Mouse (Mus musculus) kidney, embryonic 14.5 days (tissue): Measurements from ENCODE around the gene Traf2. TPM values are rescaled to one million over a fixed set of nuclear protein-coding genes. Genes with fewer than 3 reads are reported as not detected.
"Not testable (repeated sequence)": the region's sequence is repeated elsewhere in the genome, so short reads cannot be mapped to it uniquely, and the experiment has no call there.

ENCODE experiments used
- ATAC-seq: fragments of 200-750 bp; cut with Nextera tagmentation; 2 replicates; pipeline ENCODE4 v1.8.0; 2017; ENCODE audit warnings: moderate number of reproducible peaks, mild to moderate bottlenecking, moderate TSS enrichment, moderate library complexity; ENCODE audit not compliant: low FRiP score, low TSS enrichment
- H3K27ac ChIP-seq: fragments of 300-500 bp; sonication (generic); 2 replicates; pipeline ENCODE4 v1.5.1; 2014; ENCODE audit warnings: low read depth, mild to moderate bottlenecking, low read length, moderate library complexity, mixed read lengths
- H3K27me3 ChIP-seq: fragments of 300-500 bp; sonication (generic); 2 replicates; pipeline ENCODE4 v1.6.1; 2014; ENCODE audit warnings: mild to moderate bottlenecking, low read length; ENCODE audit not compliant: control insufficient read depth, insufficient read depth
- H3K36me3 ChIP-seq: fragments of 300-500 bp; sonication (generic); 2 replicates; pipeline ENCODE4 v1.6.1; 2014; ENCODE audit warnings: low read length, mixed read lengths; ENCODE audit not compliant: control insufficient read depth, insufficient read depth
- H3K4me1 ChIP-seq: fragments of 300-500 bp; sonication (generic); 2 replicates; pipeline ENCODE4 v1.6.1; 2014; ENCODE audit warnings: low read length, mixed read lengths; ENCODE audit not compliant: control insufficient read depth, insufficient read depth
- H3K4me2 ChIP-seq: fragments of 300-500 bp; sonication (generic); replicated peaks from 2 replicates; pipeline ENCODE4 v1.6.1; 2014; ENCODE audit warnings: low read depth, mild to moderate bottlenecking, low read length
- H3K4me3 ChIP-seq: fragments of 300-500 bp; sonication (generic); 2 replicates; pipeline ENCODE4 v1.5.1; 2014; ENCODE audit warnings: mild to moderate bottlenecking, low read length
- H3K9ac ChIP-seq: fragments of 300-500 bp; sonication (generic); 2 replicates; pipeline ENCODE4 v1.6.1; 2014; ENCODE audit warnings: low read depth, mild to moderate bottlenecking, low read length, moderate library complexity
- H3K9me3 ChIP-seq: fragments of 300-500 bp; sonication (generic); 2 replicates; pipeline ENCODE4 v1.6.1; 2016; ENCODE audit warnings: low read length; ENCODE audit not compliant: control insufficient read depth
- WGBS: fragments of 180-500 bp; shearing (Covaris S2); extraction: QIAGEN DNeasy Blood & Tissue Kit; methylation state at CpG from one replicate; pipeline ENCODE4 v1.1.7; 2014; 5-methylcytosine and 5-hydroxymethylcytosine counted together
- polyA plus RNA-seq: library from polyadenylated mRNA; unstranded; fragments of >200 nt; fragmentation: Nextera tagmentation; extraction: Ambion mirVana; gene quantifications from 2 replicates; pipeline ENCODE4 v1.2.1, GENCODE M21; 2014

Traf2 gene
- polyA plus RNA-seq, 1 experiment from 2014 or later: 34.0 TPM

- H3K9me3 ChIP-seq: no peaks in the 10 kb centered on the region
- no peaks in the 10 kb centered on the region for H3K27me3 ChIP-seq
- 46% methylated on average over 1 of the region's 1 CpGs for WGBS
- no peak overlapping the region for H3K4me2 ChIP-seq
- H3K36me3 ChIP-seq: peaks cover 13% of the 10 kb centered on the region
- no peak overlapping the region for H3K9ac ChIP-seq
- no peak overlapping the region for H3K27ac ChIP-seq
- H3K4me1 ChIP-seq: peaks cover 11% of the 10 kb centered on the region
- no peak overlapping the region for H3K4me3 ChIP-seq
- ATAC-seq: no peak
Observed at GRCm38 (mm10) chr2:25556296-25556695, 9.6 kb upstream of the Traf2 start.

GRCm38 (mm10) chr2:25555479-25555878 lies 8.7 kb upstream of the Traf2 start:
- 54% methylated on average over 2 of the region's 2 CpGs for WGBS
- not testable (repeated sequence) for H3K9me3 ChIP-seq, H3K4me2 ChIP-seq, H3K36me3 ChIP-seq, H3K27me3 ChIP-seq, H3K27ac ChIP-seq, H3K9ac ChIP-seq, H3K4me3 ChIP-seq, ATAC-seq
- H3K4me1 ChIP-seq: peaks cover 11% of the 10 kb centered on the region

- H3K4me1 ChIP-seq, H3K4me3 ChIP-seq, H3K27ac ChIP-seq, H3K4me2 ChIP-seq, H3K9me3 ChIP-seq, H3K36me3 ChIP-seq, H3K27me3 ChIP-seq, ATAC-seq, H3K9ac ChIP-seq: not testable (repeated sequence)
- 89% methylated on average over 4 of the region's 4 CpGs for WGBS
Observed at GRCm38 (mm10) chr2:25553171-25553786, 6.5 kb upstream of the Traf2 start.

- Histone ChIP-seq H3K27ac (no peak overlapping the region), H3K4me2 (no peak overlapping the region), H3K9ac (no peak overlapping the region), H3K4me1 (no peaks in the 10 kb centered on the region), H3K36me3 (no peaks in the 10 kb centered on the region), H3K27me3 (no peaks in the 10 kb centered on the region), H3K9me3 (no peaks in the 10 kb centered on the region), H3K4me3 (no peak overlapping the region)
- WGBS: 35% methylated on average over 5 of the region's 5 CpGs
- ATAC-seq: no peak
Observed at GRCm38 (mm10) chr2:25551186-25551585, 4.4 kb upstream of the Traf2 start.

GRCm38 (mm10) chr2:25549021-25549991 lies 2.6 kb upstream of the Traf2 start:
- Histone ChIP-seq H3K4me3 (no peak overlapping the region), H3K4me1 (peaks cover 7% of the 10 kb centered on the region; the same call in 1 of the 2 replicates), H3K36me3 (no peaks in the 10 kb centered on the region), H3K27me3 (no peaks in the 10 kb centered on the region), H3K9me3 (no peaks in the 10 kb centered on the region), H3K4me2 (no peak overlapping the region), H3K27ac (no peak overlapping the region), H3K9ac (no peak overlapping the region)
- no peak for ATAC-seq
- 69% methylated on average over 9 of the region's 9 CpGs for WGBS

GRCm38 (mm10) chr2:25545996-25546810 lies 537 bp downstream of the Traf2 start:
- peak; percentile 76 for ATAC-seq
- H3K9me3 ChIP-seq: no peaks in the 10 kb centered on the region
- H3K4me3 ChIP-seq: peak overlapping the region; percentile 73
- H3K27ac ChIP-seq: peak overlapping the region; percentile 64
- peaks cover 14% of the 10 kb centered on the region for H3K4me1 ChIP-seq
- H3K27me3 ChIP-seq: no peaks in the 10 kb centered on the region
- H3K4me2 ChIP-seq: peak overlapping the region; percentile 65
- no peaks in the 10 kb centered on the region for H3K36me3 ChIP-seq
- 9% methylated on average over 31 of the region's 43 CpGs for WGBS
- H3K9ac ChIP-seq: peak overlapping the region; percentile 80

GRCm38 (mm10) chr2:25541644-25542367 lies 4.9 kb downstream of the Traf2 start:
- Histone ChIP-seq H3K4me1 (peaks cover 17% of the 10 kb centered on the region), H3K9me3 (no peaks in the 10 kb centered on the region), H3K9ac (no peak overlapping the region), H3K4me2 (no peak overlapping the region), H3K36me3 (peaks cover 13% of the 10 kb centered on the region; the same call in 1 of the 2 replicates), H3K4me3 (no peak overlapping the region), H3K27me3 (no peaks in the 10 kb centered on the region), H3K27ac (no peak overlapping the region)
- ATAC-seq: no peak
- 46% methylated on average over 10 of the region's 10 CpGs for WGBS

- 80% methylated on average over 4 of the region's 4 CpGs for WGBS
- peaks cover 25% of the 10 kb centered on the region for H3K36me3 ChIP-seq
Observed at GRCm38 (mm10) chr2:25540541-25540948, 6.2 kb downstream of the Traf2 start.

More at GRCm38 (mm10) chr2:25540541-25540948, 6.2 kb downstream of the Traf2 start:
- Histone ChIP-seq H3K27ac (no peak overlapping the region; the same call in 1 of the 2 replicates), H3K4me2 (no peak overlapping the region), H3K4me1 (peaks cover 11% of the 10 kb centered on the region), H3K4me3 (no peak overlapping the region), H3K9ac (no peak overlapping the region), H3K9me3 (no peaks in the 10 kb centered on the region), H3K27me3 (no peaks in the 10 kb centered on the region)
- no peak for ATAC-seq
